Mouse (Mus musculus): ENCODE measurements around the gene Hoxd4. TPM values are rescaled to one million over a fixed set of nuclear protein-coding genes. Genes with fewer than 3 reads are reported as not detected.

Gene Hoxd4
- polyA plus RNA-seq, 1 experiment from 2014 or later: 4.3 TPM

- H3K27ac ChIP-seq (replicated peaks): peak overlapping the region; percentile 66
- H3K36me3 ChIP-seq: 0 out of 2 replicates have a peak, but pooled peaks cover 5% of the 10 kb centered on the region
- ATAC-seq (ENCODE audit: low FRiP score): no peak
- no peaks in the 10 kb centered on the region for H3K27me3 ChIP-seq (replicated peaks)
- H3K4me1 ChIP-seq: peaks cover 69% of the 10 kb centered on the region
- H3K4me3 ChIP-seq (replicated peaks): no peak overlapping the region
- H3K9ac ChIP-seq (replicated peaks): no peak overlapping the region
- H3K4me2 ChIP-seq: no peak overlapping the region
- H3K9me3 ChIP-seq (replicated peaks): no peaks in the 10 kb centered on the region
These were observed 30.2 kb downstream of the Hoxd4 start for GRCm38 (mm10) chr2:74741979-74742277.

GRCm38 (mm10) chr2:74745540-74746297 lies 34.0 kb downstream of the Hoxd4 start:
- Histone ChIP-seq H3K4me1 (peaks cover 67% of the 10 kb centered on the region), H3K36me3 (0 out of 2 replicates have a peak, but pooled peaks cover 6% of the 10 kb centered on the region), H3K4me3 (replicated peaks) (peak overlapping the region; percentile 24; the same call in 1 of the 2 replicates), H3K4me2 (peak overlapping the region; percentile 62), H3K27me3 (replicated peaks) (no peaks in the 10 kb centered on the region), H3K27ac (replicated peaks) (peak overlapping the region; percentile 78), H3K9me3 (replicated peaks) (no peaks in the 10 kb centered on the region), H3K9ac (replicated peaks) (peak overlapping the region; percentile 36)
- no peak for ATAC-seq (ENCODE audit: low FRiP score)
- 8% methylated on average over 6 of the region's 6 CpGs for WGBS

- WGBS: 3% methylated on average over 58 of the region's 58 CpGs
- Histone ChIP-seq H3K27ac (replicated peaks) (peak overlapping the region; percentile 78), H3K27me3 (replicated peaks) (no peaks in the 10 kb centered on the region), H3K9me3 (replicated peaks) (no peaks in the 10 kb centered on the region), H3K4me3 (replicated peaks) (peak overlapping the region; percentile 24), H3K4me2 (peak overlapping the region; percentile 62), H3K9ac (replicated peaks) (peak overlapping the region; percentile 36), H3K36me3 (0 out of 2 replicates have a peak, but pooled peaks cover 6% of the 10 kb centered on the region), H3K4me1 (peaks cover 63% of the 10 kb centered on the region)
- no peak for ATAC-seq (ENCODE audit: low FRiP score)
These were observed 34.7 kb downstream of the Hoxd4 start for GRCm38 (mm10) chr2:74746298-74746921.

- peaks cover 58% of the 10 kb centered on the region for H3K4me1 ChIP-seq
- WGBS: 7% methylated on average over 24 of the region's 24 CpGs
- no peaks in the 10 kb centered on the region for H3K27me3 ChIP-seq (replicated peaks)
- peak overlapping the region; percentile 78 for H3K27ac ChIP-seq (replicated peaks)
- peak overlapping the region; percentile 62 for H3K4me2 ChIP-seq
- H3K9me3 ChIP-seq (replicated peaks): no peaks in the 10 kb centered on the region
- peak overlapping the region; percentile 36 for H3K9ac ChIP-seq (replicated peaks)
- peak overlapping the region; percentile 24 for H3K4me3 ChIP-seq (replicated peaks)
- 0 out of 2 replicates have a peak, but pooled peaks cover 6% of the 10 kb centered on the region for H3K36me3 ChIP-seq
- ATAC-seq (ENCODE audit: low FRiP score): no peak
These were observed 35.3 kb downstream of the Hoxd4 start for GRCm38 (mm10) chr2:74747006-74747405.

- 13% methylated on average over 11 of the region's 11 CpGs for WGBS
- H3K4me1 ChIP-seq: peaks cover 63% of the 10 kb centered on the region
- peak overlapping the region; percentile 62 for H3K4me2 ChIP-seq
- H3K27me3 ChIP-seq (replicated peaks): no peaks in the 10 kb centered on the region
- H3K36me3 ChIP-seq: 0 out of 2 replicates have a peak, but pooled peaks cover 6% of the 10 kb centered on the region
- 0 out of 2 replicates have a peak overlapping the region, but pooled peaks have one; percentile 15 for H3K9ac ChIP-seq (replicated peaks)
- 0 out of 2 replicates have a peak overlapping the region, but pooled peaks have one; percentile 7 for H3K4me3 ChIP-seq (replicated peaks)
- peak overlapping the region; percentile 78 for H3K27ac ChIP-seq (replicated peaks)
- H3K9me3 ChIP-seq (replicated peaks): no peaks in the 10 kb centered on the region
- ATAC-seq (ENCODE audit: low FRiP score): no peak
These were observed 36.0 kb downstream of the Hoxd4 start for GRCm38 (mm10) chr2:74747661-74748141.

GRCm38 (mm10) chr2:74748436-74748995 lies 36.8 kb downstream of the Hoxd4 start:
- 14% methylated on average over 9 of the region's 9 CpGs for WGBS
- H3K9ac ChIP-seq (replicated peaks): no peak overlapping the region
- H3K4me2 ChIP-seq: peak overlapping the region; percentile 62; the same call in 1 of the 2 replicates
- peak overlapping the region; percentile 78 for H3K27ac ChIP-seq (replicated peaks)
- no peaks in the 10 kb centered on the region for H3K9me3 ChIP-seq (replicated peaks)
- H3K4me1 ChIP-seq: peaks cover 72% of the 10 kb centered on the region
- H3K4me3 ChIP-seq (replicated peaks): no peak overlapping the region
- no peaks in the 10 kb centered on the region for H3K27me3 ChIP-seq (replicated peaks)
- H3K36me3 ChIP-seq: 0 out of 2 replicates have a peak, but pooled peaks cover 6% of the 10 kb centered on the region
- ATAC-seq (ENCODE audit: low FRiP score): no peak

GRCm38 (mm10) chr2:74749337-74750121 lies 37.8 kb downstream of the Hoxd4 start:
- H3K4me3 ChIP-seq (replicated peaks): peak overlapping the region; percentile 31
- H3K9me3 ChIP-seq (replicated peaks): no peaks in the 10 kb centered on the region
- peak; percentile 83 for ATAC-seq (ENCODE audit: low FRiP score)
- peak overlapping the region; percentile 62 for H3K4me2 ChIP-seq
- H3K27me3 ChIP-seq (replicated peaks): no peaks in the 10 kb centered on the region
- WGBS: under 1% methylated on average over 47 of the region's 47 CpGs
- H3K9ac ChIP-seq (replicated peaks): peak overlapping the region; percentile 36
- peaks cover 72% of the 10 kb centered on the region for H3K4me1 ChIP-seq
- H3K27ac ChIP-seq (replicated peaks): peak overlapping the region; percentile 78
- 0 out of 2 replicates have a peak, but pooled peaks cover 6% of the 10 kb centered on the region for H3K36me3 ChIP-seq

GRCm38 (mm10) chr2:74750731-74751250 lies 39.1 kb downstream of the Hoxd4 start:
- 52% methylated on average over 5 of the region's 5 CpGs for WGBS
- peak overlapping the region; percentile 78 for H3K27ac ChIP-seq (replicated peaks)
- no peak for ATAC-seq (ENCODE audit: low FRiP score)
- 0 out of 2 replicates have a peak, but pooled peaks cover 6% of the 10 kb centered on the region for H3K36me3 ChIP-seq
- H3K9ac ChIP-seq (replicated peaks): no peak overlapping the region
- no peak overlapping the region for H3K4me3 ChIP-seq (replicated peaks)
- peaks cover 63% of the 10 kb centered on the region for H3K4me1 ChIP-seq
- H3K27me3 ChIP-seq (replicated peaks): no peaks in the 10 kb centered on the region
- no peaks in the 10 kb centered on the region for H3K9me3 ChIP-seq (replicated peaks)
- H3K4me2 ChIP-seq: peak overlapping the region; percentile 62

- ATAC-seq (ENCODE audit: low FRiP score): no peak
- H3K27ac ChIP-seq (replicated peaks): no peak overlapping the region
- 95% methylated on average over 1 of the region's 1 CpGs for WGBS
These were observed 40.1 kb downstream of the Hoxd4 start for GRCm38 (mm10) chr2:74751861-74752260.

GRCm38 (mm10) chr2:74752431-74753174 lies 40.9 kb downstream of the Hoxd4 start:
- no peaks in the 10 kb centered on the region for H3K27me3 ChIP-seq (replicated peaks)
- H3K36me3 ChIP-seq: no peaks in the 10 kb centered on the region
- peak overlapping the region; percentile 70 for H3K4me2 ChIP-seq
- 0 out of 2 replicates have a peak, but pooled peaks have one; percentile 12 for ATAC-seq (ENCODE audit: low FRiP score)
- peaks cover 45% of the 10 kb centered on the region for H3K4me1 ChIP-seq
- H3K4me3 ChIP-seq (replicated peaks): peak overlapping the region; percentile 34
- no peak overlapping the region; the same call in 1 of the 2 replicates for H3K27ac ChIP-seq (replicated peaks)
- H3K9ac ChIP-seq (replicated peaks): peak overlapping the region; percentile 31
- 3% methylated on average over 45 of the region's 45 CpGs for WGBS
- H3K9me3 ChIP-seq (replicated peaks): no peaks in the 10 kb centered on the region

More at GRCm38 (mm10) chr2:74751861-74752260, 40.1 kb downstream of the Hoxd4 start:
- H3K36me3 ChIP-seq: 0 out of 2 replicates have a peak, but pooled peaks cover 1% of the 10 kb centered on the region
- H3K4me3 ChIP-seq (replicated peaks): no peak overlapping the region
- H3K4me2 ChIP-seq: no peak overlapping the region
- H3K9me3 ChIP-seq (replicated peaks): no peaks in the 10 kb centered on the region
- no peak overlapping the region for H3K9ac ChIP-seq (replicated peaks)
- peaks cover 52% of the 10 kb centered on the region for H3K4me1 ChIP-seq
- H3K27me3 ChIP-seq (replicated peaks): no peaks in the 10 kb centered on the region
